Mouse (Mus musculus): Measurements from ENCODE around the gene Rnf149. TPM values are rescaled to one million over a fixed set of nuclear protein-coding genes. Genes with fewer than 3 reads are reported as not detected.

Gene Rnf149
- total RNA-seq, 2 experiments from 2014 or later: 31.2 to 34.2 TPM

DNA sequence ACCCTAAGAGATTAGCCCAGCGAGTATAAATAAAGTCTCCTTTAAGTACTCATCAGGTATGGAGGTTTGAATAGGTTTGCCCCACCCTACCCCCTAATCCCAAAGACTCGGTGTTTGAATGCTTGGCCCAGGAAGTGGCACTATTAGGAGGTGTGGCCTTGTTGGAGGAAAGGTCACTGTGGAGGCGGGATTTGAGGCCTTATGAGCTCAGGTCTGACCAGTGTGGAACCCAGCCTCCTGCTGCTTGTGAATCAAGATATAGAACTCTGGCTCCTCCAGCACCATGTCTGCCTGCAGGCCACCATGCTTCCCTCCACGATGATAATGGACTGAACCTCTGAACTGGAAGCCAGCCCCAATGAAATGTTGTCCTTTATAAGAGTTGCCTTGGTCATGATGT is 46.2 kb downstream of the Rnf149 start:
- no peak for DNase-seq (ENCODE audit: low spot score in 2 of 2)

DNA sequence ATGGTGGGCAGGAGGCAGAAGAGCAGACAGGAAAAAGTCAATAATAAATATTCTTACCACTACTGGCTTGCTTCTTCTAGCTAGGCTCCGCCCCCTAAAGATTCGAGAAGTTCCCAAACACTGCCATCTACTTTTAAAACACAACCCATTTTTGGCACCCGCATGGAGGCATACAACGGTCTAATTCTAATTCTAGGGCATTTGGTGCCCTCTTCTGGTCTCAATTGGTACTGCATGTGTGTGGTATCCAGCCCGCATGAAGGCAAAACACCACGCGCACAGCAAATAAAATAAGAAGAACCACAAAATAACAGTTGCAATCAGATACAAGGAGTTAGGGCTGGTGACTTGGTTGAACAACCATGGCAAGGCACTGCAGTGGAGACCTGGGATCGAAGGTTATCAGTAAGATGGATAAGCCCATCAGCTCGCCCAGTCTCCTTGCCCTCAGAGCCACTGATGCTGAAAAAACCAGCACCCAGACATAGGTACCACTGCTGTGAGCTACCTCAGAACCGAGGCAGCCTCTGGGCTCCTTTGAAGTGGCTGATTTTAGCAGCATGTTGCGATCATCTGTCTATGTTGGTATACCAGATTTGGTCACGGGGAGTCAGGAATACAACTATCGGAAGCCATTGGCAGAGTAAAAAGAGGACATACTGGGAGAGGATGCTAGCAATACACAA is 46.8 kb downstream of the Rnf149 start:
- DNase-seq (ENCODE audit: low spot score in 2 of 2): peak; percentile 82 to 91

DNA sequence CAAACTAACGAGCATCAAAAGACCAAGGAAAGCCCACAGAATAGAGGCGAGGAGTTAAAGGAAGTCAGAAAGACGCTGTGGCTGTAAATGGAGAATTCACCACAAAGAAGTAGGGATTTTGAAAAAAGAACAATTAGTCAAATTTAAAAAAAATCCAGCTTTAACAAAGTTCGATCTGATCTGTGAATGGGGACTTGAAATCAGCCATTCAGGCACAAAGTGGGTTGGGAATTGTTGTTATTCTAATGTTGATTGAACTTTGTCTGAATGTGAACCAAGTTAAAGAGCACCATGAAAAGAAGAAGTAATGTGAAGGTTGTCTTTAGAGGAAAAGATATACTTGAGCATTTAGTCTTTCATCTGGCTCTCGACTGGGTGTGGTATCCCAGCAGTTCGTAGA is 48.9 kb downstream of the Rnf149 start:
- no peak for DNase-seq (ENCODE audit: low spot score in 2 of 2)

DNA sequence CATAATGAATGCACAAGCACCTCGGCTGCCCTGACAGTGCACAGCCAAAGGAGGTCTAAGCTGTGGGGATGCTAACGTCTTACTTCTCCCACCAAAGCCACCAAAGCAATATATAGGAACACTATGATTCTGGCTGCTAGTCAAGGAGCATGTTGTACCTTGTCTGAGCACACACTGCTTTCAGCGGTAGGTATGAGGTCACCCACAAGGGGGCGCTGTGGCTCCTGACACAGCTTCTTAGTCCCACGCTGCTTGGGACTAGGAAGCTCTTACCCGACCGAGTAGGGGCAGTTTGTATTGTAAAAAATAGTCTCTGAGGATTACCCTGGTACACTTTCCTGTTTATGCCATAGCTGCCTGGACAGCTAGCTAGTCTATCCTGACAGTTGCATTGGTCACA is 49.8 kb downstream of the Rnf149 start:
- DNase-seq (ENCODE audit: low spot score in 2 of 2): peak; percentile 67 to 78

DNA sequence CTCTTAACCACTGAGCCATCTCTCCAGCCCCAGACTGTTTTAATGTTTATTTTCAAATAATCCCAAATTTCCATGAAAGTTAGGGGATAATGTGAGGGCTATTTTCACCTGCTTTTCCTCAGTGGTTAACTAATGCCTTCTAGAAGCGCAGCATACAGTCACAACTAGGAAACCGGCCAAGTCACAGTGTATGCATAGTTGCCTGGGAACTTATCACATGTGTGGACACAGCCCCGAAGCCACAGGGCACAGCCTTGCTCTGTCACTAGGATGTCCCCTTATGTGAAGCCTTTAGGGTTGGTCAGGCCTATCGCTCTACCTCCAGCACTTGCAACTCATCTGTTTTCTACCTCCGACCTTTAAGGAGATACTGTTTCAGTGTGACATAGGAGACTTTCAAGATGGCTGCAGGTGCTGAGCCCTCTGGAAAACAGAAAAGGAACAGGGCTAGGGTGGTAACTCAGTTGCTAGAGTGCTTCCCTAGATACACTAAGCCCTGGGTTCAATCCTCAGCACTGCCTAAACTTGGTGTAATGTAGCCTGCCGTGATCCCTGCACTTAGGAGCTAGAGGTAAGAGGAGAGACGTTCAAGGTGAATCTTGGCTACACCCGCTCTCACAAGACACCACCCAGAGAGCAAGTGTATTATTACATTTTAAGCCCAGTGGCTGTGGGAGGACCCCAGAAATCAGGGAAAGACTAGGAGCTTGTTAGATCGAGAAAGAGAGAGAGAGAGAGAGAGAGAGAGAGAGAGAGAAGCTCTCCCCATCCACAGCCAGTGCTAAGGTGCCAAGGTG is 50.6 kb downstream of the Rnf149 start:
- DNase-seq (ENCODE audit: low spot score in 2 of 2): no peak

DNA sequence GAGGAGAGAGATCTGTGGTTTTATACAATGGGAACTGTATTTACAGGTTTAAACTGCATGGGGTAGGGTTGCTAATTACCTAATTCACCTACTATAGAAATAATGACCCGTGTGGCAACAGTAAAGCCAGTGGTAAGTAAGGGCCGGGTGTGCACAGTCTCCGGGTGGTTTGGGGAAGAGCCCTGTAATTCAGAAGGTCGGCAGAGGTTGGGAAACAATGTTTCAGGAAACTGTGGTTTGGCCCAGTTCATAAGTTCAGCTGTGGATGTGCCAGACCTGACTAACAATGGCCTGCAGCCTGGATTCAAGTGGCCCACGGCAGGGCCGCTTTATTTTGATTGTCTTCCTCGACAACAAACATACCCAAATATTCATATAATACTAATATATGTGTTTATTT is 51.4 kb downstream of the Rnf149 start:
- no peak for DNase-seq (ENCODE audit: low spot score in 2 of 2)

DNA sequence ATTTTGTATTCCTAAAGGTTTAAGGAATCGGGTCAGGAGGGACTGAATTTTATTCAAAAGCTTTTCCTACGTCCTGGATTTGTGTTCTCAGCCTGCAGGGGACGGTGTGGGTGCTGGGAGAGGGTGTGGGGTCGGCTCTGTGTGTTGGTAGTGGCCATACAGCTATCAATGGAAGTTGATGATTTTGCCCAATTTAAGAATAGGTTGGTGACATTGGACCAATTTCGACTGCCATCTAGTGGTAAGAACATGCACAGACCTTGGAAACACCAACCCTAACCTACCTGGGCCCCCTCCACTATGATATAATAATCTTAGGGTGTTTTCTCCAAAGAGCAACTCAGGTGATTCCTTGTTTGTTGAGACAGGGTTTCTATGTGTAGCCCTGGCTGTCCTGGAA is 54.7 kb downstream of the Rnf149 start:
- DNase-seq (ENCODE audit: low spot score in 2 of 2): peak; percentile 23 to 31

DNA sequence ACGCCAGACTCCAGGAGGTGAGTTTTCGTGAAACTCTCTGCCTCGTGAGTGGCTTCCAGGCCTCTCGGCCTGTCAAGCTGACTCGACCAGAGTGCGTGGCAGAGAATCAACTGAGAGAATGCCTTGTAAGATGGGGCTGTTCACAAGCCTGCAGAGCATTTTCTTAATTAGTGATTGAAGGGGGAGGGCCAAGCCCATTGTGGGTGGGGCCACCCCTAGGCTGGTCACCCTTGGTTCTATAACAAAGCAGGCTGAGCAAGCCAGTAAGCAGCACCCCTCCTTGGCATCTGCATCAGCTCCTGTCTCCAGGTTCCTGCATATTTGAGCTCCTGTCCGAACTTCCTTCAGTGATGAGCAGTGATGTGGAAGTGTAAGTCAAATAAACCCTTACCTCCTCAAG is 55.9 kb downstream of the Rnf149 start:
- DNase-seq (ENCODE audit: low spot score in 2 of 2): no peak

DNA sequence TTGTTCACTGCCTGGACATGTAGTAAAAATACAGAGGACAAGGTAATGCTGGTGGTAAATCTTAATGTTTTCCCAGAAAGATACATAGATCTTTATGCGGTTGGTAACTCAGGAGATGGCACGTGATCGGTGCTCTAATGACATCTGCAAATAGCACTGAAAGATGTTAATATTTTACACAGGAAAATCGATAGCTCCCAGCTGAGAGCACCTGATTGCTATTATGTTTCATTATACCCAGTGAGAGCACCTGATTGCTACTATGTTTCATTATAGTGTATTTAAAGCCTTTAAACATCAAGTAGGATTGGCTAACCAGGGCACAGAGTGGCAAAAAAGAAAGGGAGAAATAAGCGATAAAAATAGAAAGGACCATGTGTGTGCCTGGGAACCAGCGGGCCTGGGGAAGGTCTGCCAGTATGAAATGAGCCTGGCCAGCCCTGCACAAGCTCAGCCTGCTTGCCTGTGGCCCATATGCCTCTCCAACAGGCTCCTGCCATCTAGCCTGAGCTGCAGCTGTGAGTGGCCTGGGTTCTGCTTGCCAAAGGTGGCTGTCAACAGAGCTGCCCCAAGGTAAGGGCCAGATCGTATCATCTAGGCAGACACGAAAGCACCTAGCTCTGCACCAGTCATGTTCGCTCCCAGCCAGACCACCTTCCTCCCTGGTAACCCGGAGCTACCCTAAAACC is 61.8 kb downstream of the Rnf149 start:
- no peak for DNase-seq (ENCODE audit: low spot score in 2 of 2)

DNA sequence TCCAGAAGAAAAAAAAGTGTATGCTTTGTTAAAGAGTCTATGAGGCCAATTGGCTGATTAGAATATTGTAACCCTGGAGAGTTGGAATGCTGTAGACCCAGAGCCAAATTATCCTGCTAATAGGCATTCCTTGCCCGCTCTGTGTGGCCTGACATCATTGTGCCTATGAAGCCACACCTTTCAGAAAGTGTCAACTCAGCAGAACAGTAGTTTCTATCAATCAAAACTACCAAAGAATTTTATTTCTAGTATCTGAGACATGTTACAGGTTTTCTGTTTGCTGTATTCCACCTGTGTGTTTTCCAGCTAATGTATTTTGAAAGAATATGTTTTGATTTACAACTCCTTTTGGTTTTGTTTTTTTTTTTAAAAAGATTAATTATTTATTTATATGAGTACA is 65.0 kb downstream of the Rnf149 start:
- no peak for DNase-seq (ENCODE audit: low spot score in 2 of 2)

DNA sequence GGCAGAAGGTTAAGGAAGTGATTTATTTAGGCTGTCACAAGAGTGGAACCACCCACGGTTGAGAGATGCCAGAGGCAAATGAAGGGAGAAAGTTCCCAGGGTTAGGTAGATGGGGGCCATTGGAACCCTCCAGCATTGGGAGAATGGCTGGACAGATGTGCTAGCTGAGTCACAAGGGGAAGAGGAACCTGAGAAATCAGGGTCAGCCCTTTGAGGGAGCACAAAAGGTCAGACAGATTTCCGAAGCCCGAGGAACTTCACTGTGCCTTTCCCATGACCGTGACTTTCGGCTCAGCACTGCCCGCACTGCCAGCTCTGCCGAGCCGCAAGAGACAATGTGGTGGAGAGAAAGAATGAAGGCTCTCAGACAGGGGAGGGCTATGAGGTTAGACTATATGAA is 65.4 kb downstream of the Rnf149 start:
- no peak for DNase-seq (ENCODE audit: low spot score in 2 of 2)

DNA sequence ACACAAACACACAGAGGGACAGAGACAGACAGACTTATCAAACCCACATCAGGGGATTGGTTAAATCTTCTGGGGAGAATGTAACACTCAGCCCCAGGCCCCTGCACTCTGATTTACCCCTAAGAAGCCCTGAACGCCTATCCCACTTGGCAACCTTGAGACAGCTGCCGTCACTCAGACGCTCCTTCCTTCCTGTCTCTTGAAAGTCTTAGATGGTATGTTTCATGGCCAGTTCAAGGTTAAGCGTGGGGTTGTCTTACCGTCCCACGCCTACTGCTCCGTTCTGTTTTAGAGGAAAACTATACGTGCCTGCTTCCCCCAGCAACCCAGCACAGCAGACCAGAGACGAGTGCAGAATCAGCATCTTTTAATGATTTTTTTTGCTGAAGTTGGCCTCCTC is 71.6 kb downstream of the Rnf149 start:
- no peak for DNase-seq (ENCODE audit: low spot score in 2 of 2)

DNA sequence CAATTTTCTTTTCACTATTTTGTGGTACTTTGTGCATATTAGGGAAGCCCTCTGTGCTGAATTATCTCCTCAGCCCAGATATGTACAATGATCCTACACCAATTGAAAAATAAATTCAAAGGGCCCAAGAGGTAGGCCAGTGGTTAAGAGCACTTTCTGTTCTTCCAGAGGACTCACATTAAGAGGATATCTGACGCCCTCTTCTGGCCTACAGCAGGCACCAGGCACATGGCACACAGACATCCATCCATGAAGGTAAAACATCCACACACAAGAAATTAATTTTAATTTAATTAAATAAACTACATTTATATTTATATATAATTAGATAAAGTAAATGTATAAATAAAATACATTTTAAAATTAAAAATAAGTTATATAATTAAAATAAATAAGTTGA is 72.9 kb downstream of the Rnf149 start:
- DNase-seq (ENCODE audit: low spot score in 2 of 2): peak; percentile 13 to 25

DNA sequence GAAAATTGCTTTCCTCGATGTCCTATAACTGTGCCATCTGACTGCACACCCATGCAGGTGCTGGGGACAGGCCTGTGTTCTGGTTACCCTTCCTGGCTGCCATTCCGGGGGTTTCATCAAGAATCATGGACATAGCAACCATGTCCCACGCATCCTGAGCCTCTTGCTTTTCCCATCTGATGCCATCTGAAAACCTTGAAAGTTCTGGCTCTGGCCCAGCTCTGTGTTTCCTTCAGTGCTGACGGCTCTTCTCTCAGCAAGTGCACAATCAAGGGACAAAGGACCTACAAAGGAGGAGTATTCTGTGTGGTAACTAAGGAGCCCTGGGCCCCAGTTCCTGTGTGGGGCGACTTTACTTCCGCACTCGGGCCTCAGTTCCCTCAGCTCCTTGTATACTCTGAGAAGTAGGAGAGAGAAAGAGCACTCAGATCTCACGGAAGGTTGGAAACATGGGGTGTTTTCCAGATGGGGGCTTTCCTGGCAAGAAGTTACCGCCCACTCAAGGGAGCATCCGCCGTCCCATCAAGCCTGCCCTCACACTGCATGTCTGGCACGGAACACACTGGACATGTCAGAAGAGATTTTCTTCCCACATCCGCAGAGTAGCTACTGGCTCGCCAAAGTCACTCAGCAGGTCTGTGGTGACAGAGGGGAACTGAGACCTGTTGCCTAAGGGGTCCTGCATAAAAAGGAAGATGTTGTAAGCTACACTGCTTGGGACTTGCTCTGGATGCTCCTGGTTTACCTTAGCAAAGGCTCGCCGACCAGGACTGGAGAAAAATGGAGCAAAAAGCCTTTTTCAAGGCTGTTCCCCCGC is 74.2 kb downstream of the Rnf149 start:
- DNase-seq (ENCODE audit: low spot score in 2 of 2): peak in 1 of 2 experiments; percentile 29

Other genes starting within 250 kb of the Rnf149 start
- gene Rpl31, start 209.6 kb downstream of the Rnf149 start, total RNA-seq (2021): 100 to 1,000 TPM; 515 to 567 TPM
- 10 to 100 TPM; 19.3 to 20.5 TPM for gene Tbc1d8, start 98.7 kb downstream of the Rnf149 start, total RNA-seq (2021)
- 10 to 100 TPM; 23.8 to 25.5 TPM for gene Cnot11, start 42.4 kb downstream of the Rnf149 start, total RNA-seq (2021)
- gene Creg2, start 74.1 kb upstream of the Rnf149 start, total RNA-seq (2021): 10 to 100 TPM; 87.9 to 90.6 TPM
- gene Rfx8, start 143.6 kb upstream of the Rnf149 start, total RNA-seq (2021): under 1 TPM in 1 of 2 experiments, not detected in 1; 0.16 TPM
- gene Gm3646, start 227.9 kb upstream of the Rnf149 start, total RNA-seq (2021): not detected